In the genomic region with DNA sequence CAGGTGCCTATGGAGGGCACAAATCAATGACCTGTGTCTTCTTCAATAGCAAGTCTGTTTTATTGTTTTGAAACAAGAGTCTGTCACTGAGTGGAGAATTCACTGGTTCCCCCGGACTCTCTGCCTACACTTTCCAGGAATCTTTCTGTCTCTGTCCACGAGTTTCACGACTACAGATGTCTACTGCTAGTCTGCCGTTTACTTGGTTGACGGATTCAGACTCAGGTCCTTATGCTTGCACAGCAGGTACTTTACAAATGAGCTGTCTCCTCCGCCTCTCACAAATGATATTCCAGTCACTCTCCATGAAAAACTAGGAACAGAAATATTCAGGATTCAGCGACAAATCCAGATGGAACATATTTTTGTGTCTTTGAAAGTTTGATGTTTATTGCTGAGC, we compare ENCODE assay signal across 19 mouse cellular contexts. TPM values are rescaled to one million over a fixed set of nuclear protein-coding genes. Genes with fewer than 3 reads are reported as not detected.
"Had no signal": no experiment of that assay in that cellular context is flagged by ENCODE, and none has a peak within 500 bp of the region (broad histone marks: within the 10 kb centered on the region; RNA-seq: fewer than 3 reads in every experiment).

No protein-coding gene starts in this region.

- DNase-seq: forebrain, postnatal 0 days; gastrocnemius, postnatal 14 days; gastrocnemius, postnatal 36 days; heart, adult 11 months; heart, adult 2 months; heart, postnatal 14 days; heart, postnatal 36 days; kidney, adult 11 months; kidney, adult 2 months; kidney, adult 9 months; kidney, postnatal 14 days; kidney, postnatal 36 days; layer of hippocampus, adult 9-11 months; layer of hippocampus, postnatal 36 days; left cerebral cortex, postnatal 4 days had no signal

RNA-seq across cellular contexts. Expression of a gene that starts 42.3 kb away (rescaled TPM):
- total RNA-seq: gastrocnemius, adult 18-20 months; gastrocnemius, adult 8-10 months; gastrocnemius, postnatal 14 days; gastrocnemius, postnatal 36 days; heart, adult 2 months; heart, postnatal 14 days; heart, postnatal 36 days; hematopoietic stem cell, adult 5-6 weeks; liver, adult 2 months had no signal
